Mouse (Mus musculus) frontal cortex, postnatal 14 days (tissue): ENCODE data around the gene 4930544D05Rik.
A peak's percentile ranks its signal among the peaks of the same experiment; 100 is the strongest.

Experiments
- DNase-seq, 2 experiments: peaks; one replicate each; pipeline ENCODE4 v3.0.0; 2022; ENCODE audit warnings: low spot score in 2 of 2

Gene 4930544D05Rik

GRCm38 (mm10) chr11:70598451-70598953, 17.1 kb upstream of the 4930544D05Rik start:
- DNase-seq, result no peak

DNA sequence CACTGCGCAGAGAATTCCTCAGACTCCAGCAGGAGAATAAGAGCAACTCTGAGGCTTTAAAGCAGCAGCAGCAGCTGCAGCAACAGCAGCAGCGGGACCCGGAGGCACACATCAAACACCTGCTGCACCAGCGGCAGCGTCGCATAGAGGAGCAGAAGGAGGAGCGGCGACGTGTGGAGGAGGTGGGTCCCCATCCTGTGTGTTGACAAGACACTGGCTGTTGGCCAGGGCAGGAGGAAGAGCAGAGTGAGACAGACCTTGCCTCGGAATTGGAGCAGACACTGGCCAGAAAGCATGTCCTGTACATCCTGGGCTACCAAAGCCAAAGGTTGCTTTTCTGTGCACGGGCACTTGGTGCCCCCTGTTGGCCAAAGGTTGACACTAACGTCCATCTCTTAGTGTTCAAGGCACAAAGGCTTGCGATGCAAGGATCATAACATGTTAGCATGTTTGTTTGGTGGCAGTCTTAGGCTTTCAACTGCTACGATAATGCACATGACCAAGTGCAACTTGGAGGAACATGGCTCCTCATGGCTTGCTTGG, 10.6 kb upstream of the 4930544D05Rik start:
- DNase-seq, result peak; percentile 45 to 59

- no peak for DNase-seq
Measured at GRCm38 (mm10) chr11:70606717-70607116, 8.9 kb upstream of the 4930544D05Rik start.

DNA sequence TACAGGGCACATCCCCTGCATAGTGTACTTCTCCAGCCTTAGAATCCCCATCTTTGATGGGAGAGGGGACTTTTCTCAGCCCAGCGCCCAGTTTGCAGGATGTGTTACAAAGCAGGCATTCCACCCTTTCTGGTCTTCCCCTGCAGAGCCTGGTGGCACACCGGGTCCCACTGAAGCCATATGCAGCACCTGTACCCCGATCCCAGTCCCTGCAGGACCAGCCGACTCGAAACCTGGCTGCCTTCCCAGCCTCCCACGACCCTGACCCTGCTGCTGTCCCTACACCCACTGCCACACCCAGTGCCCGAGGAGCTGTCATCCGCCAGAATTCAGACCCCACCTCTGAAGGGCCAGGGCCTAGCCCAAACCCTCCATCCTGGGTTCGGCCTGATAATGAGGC, 8.0 kb upstream of the 4930544D05Rik start:
- no peak for DNase-seq

DNA sequence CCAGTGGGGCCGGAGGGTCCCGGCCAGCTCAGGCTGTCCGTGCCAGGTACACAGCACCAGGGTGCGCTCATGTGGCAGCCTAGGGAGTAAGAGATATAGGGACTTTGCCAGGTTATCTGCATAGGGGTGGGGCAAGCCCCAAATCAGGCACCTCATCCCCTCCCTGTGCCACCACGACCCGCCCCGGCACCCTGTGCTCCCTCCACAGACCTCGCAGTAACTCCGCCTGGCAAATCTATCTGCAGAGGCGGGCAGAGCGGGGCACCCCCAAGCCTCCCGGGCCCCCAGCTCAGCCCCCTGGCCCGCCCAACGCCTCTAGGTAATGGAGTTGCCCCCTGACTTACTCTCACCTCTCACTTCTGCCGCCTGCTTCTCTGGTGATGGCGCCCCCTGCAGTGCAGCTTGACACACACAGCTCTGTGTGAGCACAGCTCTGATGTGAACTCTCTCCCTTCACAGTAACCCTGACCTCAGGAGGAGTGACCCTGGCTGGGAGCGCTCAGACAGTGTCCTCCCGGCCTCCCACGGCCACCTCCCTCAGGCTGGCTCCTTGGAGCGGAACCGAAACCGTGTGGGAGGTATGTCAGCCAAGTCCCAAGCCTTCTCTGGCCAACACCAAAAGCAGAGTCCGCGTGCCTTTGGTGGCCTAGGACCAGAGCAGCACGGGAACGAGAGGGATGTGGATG, 7.1 kb upstream of the 4930544D05Rik start:
- no peak for DNase-seq

- no peak for DNase-seq
Measured at GRCm38 (mm10) chr11:70610752-70611151, 4.9 kb upstream of the 4930544D05Rik start.

DNA sequence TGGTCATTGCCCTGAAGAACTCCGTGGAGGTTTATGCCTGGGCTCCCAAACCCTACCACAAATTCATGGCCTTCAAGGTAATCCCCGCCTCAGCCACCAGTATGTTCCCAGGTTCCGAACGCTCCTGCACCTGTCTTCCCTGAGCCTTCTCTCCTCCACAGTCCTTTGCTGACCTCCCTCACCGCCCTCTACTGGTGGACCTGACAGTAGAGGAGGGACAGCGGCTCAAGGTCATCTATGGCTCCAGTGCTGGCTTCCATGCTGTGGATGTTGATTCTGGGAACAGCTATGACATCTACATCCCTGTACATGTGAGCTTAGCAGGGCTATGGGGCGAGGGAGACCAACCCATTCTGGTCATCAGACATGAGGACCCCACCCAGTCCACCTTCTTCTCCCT, 3.1 kb upstream of the 4930544D05Rik start:
- DNase-seq, result no peak

DNA sequence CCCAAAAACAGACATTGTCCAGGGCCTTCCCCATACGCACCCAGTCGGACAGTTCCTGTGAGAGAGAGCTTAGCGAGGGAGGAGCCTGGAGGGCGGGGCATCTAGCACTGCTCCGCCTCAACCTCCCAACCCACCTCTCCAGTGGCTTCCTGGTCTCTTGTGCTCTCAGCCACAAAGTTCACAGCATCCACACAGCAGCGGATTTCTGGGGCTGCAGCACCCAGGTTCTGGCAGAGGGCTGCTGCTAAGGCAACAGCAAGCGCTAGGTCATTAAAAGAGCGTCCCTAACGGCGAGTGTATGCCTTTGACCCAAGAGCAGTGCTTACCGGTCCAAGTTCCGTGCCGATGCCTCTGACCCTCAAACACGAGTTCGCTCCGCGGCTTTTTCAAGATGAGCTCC, 574 bp upstream of the 4930544D05Rik start:
- DNase-seq, result peak in 1 of 2 experiments; percentile 37

- DNase-seq, result no peak
Measured at GRCm38 (mm10) chr11:70619101-70619500, 3.5 kb downstream of the 4930544D05Rik start, which contains the start of gene Chrne. Chrne (minus strand) TSS chr11:70619216.

- no peak for DNase-seq
Measured at GRCm38 (mm10) chr11:70621972-70622814, 6.5 kb downstream of the 4930544D05Rik start.

GRCm38 (mm10) chr11:70623053-70623742, 7.5 kb downstream of the 4930544D05Rik start:
- no peak for DNase-seq

GRCm38 (mm10) chr11:70625473-70625872, 9.8 kb downstream of the 4930544D05Rik start:
- no peak for DNase-seq

DNA sequence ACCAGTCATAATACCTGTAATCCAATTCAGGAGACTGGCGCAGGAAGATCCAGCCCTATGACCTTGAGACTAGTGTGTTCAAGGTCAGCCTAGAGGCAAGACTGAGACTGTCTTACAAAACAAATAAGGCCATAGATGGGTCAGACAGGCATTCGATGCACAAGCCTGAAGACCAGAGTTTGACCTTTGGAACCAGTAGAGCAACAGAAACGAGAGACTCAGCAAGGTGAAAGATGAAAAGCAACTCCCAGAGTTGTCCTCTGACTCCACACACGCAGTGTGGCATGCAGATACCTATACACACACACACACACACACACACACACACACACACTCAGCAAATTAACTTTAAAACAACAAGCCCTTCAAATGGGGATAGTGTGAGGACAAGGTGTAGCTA, 11.2 kb downstream of the 4930544D05Rik start:
- DNase-seq, result no peak

DNA sequence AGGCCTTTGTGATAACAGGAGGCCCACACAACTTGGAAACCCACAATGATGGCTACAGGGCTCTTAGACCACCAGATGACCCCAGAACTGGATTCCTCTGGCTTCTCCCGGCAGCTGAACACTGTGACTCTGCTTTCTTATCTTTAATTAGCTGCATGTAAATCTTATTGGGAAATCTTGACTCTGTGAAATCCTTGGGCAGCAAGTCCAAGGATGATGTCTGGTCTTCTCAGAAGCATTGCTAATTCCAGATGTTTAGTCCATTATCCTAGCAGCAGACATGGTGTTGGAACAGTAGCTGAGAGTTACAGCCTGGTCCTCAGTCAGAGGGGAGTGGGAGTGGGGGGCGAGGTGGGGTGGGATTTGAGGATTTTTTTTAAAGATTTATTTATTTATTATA, 12.8 kb downstream of the 4930544D05Rik start:
- no peak for DNase-seq

DNA sequence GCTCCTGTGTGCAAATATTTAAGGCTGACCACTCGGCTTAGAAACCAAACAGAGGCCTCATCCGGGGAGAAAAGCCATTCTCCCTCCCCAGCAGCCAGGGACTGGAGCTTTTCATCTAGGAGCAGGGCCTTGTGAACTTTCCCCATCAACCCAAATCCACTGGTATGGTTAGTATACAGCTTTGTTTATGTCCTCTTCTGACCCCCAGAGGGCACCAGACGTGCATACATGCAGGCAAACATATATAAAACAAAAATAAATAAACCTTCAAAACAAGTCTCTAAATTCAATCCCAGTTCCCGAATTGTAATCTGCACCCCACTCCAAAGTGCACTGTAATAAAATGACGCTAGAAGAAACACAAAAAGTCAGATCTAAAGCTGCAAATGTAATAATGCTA, 13.9 kb downstream of the 4930544D05Rik start:
- DNase-seq, result no peak

DNA sequence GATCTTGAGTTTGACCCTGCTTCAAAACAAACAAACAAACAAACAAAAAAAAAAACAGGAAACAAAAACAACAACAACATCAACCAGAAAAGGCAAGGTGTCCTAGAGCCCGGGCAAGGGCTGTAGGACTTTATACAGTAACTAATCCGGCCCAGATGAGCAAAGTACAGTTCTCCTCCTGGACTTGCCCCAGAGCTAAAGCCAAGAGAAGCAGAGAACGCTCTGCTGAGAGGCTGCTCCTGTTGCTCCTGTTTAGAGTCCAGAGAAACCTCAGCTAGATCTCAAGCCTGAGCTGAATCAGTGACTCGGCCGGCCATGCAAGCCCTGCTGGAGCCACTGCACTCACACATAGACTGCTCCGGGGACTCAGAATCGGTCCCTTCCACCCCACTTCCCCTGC, 14.5 kb downstream of the 4930544D05Rik start:
- no peak for DNase-seq

GRCm38 (mm10) chr11:70635601-70636000, 20.0 kb downstream of the 4930544D05Rik start:
- DNase-seq, result no peak

DNA sequence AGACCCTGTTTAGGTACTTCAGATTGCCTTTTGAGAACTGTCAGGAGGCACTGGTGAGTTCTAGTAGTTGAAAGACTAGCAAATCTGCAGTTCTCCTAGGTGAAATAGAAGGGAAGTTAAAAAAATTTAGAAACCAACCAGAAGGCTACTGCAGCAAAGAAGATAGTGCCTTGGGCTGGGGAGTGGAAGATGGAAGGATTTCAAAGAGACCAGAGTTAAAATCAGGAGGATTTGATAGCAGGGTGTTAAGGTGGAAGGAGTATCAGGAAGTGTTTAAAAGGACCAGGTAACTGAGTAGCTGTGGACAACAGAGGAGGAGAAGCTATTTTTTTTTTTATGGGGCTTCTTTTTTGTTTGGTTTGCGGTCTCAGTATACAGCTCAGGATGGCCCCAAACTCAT, 22.1 kb downstream of the 4930544D05Rik start:
- DNase-seq, result no peak

DNA sequence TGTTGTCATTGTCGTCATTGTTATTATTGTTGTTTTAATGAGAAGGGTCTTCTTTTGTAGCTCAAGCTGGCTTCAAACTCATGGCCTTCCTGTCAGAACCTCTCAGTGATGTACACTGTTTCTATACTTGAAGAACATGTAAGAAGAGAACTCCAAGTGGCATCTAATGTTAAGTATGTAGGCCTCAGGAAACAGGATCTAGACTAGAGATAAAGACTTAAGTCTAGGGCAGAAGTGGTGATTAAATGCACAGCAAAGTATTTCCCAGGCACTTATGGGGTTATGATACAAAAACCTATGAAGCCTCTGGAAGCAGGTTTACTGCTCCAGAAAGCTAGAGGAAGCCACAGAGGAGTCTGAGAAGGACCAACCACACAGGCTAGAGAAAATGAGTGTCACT, 22.6 kb downstream of the 4930544D05Rik start:
- DNase-seq, result no peak

DNA sequence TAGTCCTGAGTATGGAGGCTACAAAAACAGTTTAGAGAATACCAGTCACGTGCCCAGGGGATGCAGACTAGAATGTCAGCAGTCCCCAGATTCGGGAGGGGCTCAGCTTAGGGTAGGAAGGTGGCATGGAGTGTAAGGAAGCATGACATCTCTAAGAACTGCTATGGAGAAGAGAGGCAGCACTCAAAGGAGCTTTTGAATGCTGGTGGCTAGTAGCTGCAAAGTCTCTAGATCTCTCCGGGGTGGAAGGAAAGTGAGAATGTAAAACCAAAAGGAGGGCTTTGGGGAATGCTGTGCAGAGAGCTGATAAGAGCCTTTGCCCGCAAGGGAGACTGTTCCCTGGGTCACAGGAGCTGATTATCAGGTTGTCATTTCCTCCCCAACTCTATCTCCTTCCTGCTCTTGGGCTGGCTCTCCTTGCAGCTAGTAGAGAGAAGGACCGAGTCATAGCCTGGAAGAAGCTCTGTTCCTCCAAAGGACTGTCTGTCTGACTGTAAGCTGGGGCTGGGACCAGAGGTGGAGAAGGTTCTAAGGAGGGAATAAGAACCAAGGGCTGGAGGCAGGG, 23.1 kb downstream of the 4930544D05Rik start, which contains the start of gene Gp1ba:
Gp1ba (plus strand) TSS at position 409 of the 565 bp plus-strand sequence.
- DNase-seq, result no peak

- DNase-seq, result no peak
Measured at GRCm38 (mm10) chr11:70639976-70640375, 24.3 kb downstream of the 4930544D05Rik start.
